Mouse (Mus musculus): ENCODE data around the gene Olfr390. TPM values are rescaled to one million over a fixed set of nuclear protein-coding genes. Genes with fewer than 3 reads are reported as not detected.

Gene Olfr390
- not detected in 2 replicates for polyA plus RNA-seq (2016; fragmentation: Nextera tagmentation; extraction: Ambion mirVana)

DNA sequence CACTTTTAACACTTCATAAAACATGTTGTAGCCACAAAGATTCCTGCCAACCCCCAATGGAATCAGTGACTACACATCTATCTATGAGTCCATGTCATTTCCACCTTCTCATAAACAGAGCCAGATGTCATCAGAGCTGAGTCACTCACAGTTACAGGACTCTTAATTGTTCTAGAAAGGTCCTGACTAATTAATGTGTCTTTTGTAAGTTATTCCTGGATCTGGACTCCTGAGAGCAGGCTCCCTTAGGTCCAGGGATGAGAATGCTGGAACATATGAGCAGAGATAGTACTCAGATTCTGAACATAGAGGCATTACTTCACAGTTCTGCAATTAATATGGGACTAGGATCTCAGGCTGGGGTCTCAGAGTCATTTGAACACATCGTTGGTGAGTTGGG is at the start of gene Olfr390:
Gene Olfr390, plus strand, starts transcription at position 301 of the 400 bp plus-strand sequence.
- Histone ChIP-seq H3K9ac (no peak within 1 kb of the TSS), H3K4me2 (replicated peaks) (no peak within 1 kb of the TSS), H3K27ac (no peak within 1 kb of the TSS), H3K9me3 (replicated peaks) (peaks cover 6% of the 10 kb centered on the region; the same call in 1 of the 2 replicates), H3K36me3 (no peaks in the 10 kb centered on the region), H3K4me1 (no peaks in the 10 kb centered on the region), H3K27me3 (no peaks in the 10 kb centered on the region), H3K4me3 (no peak within 1 kb of the TSS)
- WGBS: 60% methylated on average over 1 of the region's 1 CpGs
- ATAC-seq (ENCODE audit: low FRiP score): no peak

DNA sequence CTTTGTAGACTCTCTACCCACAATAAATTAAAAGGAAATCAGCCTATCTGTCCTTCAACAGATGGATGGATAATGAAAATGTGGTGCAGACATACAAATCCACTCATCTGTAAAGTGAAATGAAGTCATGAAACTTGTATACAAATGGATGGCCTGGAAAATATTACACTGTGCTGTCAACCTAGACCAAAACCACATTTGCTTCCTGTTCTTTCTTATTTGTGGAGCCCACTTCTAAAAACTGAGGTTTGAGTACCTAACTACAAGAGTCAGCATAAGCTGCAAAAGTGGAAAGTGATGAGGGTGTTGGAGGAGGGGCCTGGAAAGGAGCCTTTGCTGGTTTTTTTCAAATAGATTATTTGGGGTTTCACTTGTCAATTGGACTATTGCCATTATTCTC is 23.6 kb upstream of the Olfr390 start:
- H3K4me1 ChIP-seq: no peaks in the 10 kb centered on the region
- H3K9me3 ChIP-seq (replicated peaks): peaks cover 27% of the 10 kb centered on the region
- ATAC-seq (ENCODE audit: low FRiP score): no peak
- H3K27ac ChIP-seq: no peak overlapping the region
- no peak overlapping the region for H3K4me2 ChIP-seq (replicated peaks)
- no peak overlapping the region for H3K4me3 ChIP-seq
- no peaks in the 10 kb centered on the region for H3K36me3 ChIP-seq
- H3K27me3 ChIP-seq: no peaks in the 10 kb centered on the region
- H3K9ac ChIP-seq: no peak overlapping the region

DNA sequence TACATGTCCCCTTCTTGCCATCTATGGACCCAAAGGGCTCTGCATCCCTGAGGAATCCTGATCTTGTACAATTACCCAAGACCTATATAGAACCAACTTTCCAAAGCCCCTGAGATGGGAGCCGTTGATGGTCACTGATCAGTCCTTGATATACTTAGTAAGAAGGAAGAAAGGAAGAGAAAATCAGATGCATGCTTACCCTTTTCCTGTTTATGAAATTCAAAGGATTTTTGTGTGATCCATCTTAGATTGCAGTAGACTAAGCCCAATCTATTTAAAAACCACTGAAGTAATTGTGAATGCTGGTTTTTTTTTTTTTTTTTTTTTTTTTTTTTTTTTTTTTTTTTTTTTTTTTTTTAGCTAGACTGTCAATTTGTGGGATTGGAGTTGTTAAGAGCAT is 2.2 kb upstream of the Olfr390 start, which contains the start of gene Olfr389:
Gene Olfr389, minus strand, starts transcription at position 101 of the 400 bp plus-strand sequence.
- Histone ChIP-seq H3K4me3 (no peak within 1 kb of the TSS), H3K27ac (no peak within 1 kb of the TSS), H3K9ac (no peak within 1 kb of the TSS), H3K4me2 (replicated peaks) (no peak within 1 kb of the TSS), H3K27me3 (no peaks in the 10 kb centered on the region), H3K36me3 (no peaks in the 10 kb centered on the region), H3K9me3 (replicated peaks) (peaks cover 5% of the 10 kb centered on the region; the same call in 1 of the 2 replicates), H3K4me1 (no peaks in the 10 kb centered on the region)
- 86% methylated on average over 1 of the region's 1 CpGs for WGBS
- ATAC-seq (ENCODE audit: low FRiP score): no peak

DNA sequence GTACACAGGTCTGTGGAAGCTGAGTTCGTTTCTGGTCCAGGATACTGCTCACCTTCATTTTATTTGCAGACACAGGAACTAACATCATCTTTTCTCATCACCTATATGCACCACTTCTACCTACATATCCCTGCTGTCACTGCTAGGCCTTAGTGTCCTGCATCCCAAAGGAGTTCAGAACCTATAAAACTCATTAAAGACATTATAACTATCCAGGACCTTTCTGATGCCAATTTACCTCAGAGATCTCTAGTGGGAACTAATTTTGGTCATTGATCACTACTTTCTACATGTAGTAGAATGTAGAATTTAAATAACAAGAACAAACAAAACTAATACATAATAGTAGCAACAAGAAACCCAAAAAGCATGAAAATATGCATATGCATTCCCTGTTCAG is 20.2 kb downstream of the Olfr390 start, which contains the start of gene Olfr391-ps:
Gene Olfr391-ps, minus strand, starts transcription at position 101 of the 400 bp plus-strand sequence.
- Histone ChIP-seq H3K9me3 (replicated peaks) (peaks cover 3% of the 10 kb centered on the region), H3K4me3 (no peak within 1 kb of the TSS), H3K27me3 (no peaks in the 10 kb centered on the region), H3K36me3 (no peaks in the 10 kb centered on the region), H3K9ac (no peak within 1 kb of the TSS), H3K27ac (no peak within 1 kb of the TSS), H3K4me1 (no peaks in the 10 kb centered on the region), H3K4me2 (replicated peaks) (no peak within 1 kb of the TSS)
- ATAC-seq (ENCODE audit: low FRiP score): no peak
- WGBS: 32% methylated on average over 1 of the region's 1 CpGs

DNA sequence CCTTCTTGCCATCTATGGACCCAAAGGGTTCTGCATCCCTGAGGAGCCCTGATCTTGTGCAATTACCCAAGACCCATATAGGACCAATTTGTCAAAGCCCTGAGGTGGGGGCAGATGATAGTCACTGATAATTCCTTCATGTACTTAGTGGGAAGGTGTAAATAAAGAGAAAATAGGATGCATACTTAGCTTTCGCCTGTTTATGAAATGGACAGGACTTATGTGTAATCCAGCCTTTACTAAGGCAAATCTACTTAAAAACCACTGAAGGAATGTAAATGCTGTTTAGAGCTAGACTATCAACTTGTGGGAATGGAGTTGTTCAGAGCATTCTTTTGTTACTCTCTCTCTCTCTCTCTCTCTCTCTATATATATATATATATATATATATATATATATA is 34.2 kb downstream of the Olfr390 start, which contains the start of gene Olfr392:
Gene Olfr392, minus strand, starts transcription at position 101 of the 400 bp plus-strand sequence.
- 91% methylated on average over 1 of the region's 1 CpGs for WGBS
- Histone ChIP-seq H3K36me3 (no peaks in the 10 kb centered on the region), H3K4me1 (no peaks in the 10 kb centered on the region), H3K9me3 (replicated peaks) (0 out of 2 replicates have a peak, but pooled peaks cover 3% of the 10 kb centered on the region), H3K27me3 (no peaks in the 10 kb centered on the region), H3K9ac (no peak within 1 kb of the TSS), H3K4me2 (replicated peaks) (no peak within 1 kb of the TSS), H3K27ac (no peak within 1 kb of the TSS), H3K4me3 (no peak within 1 kb of the TSS)
- no peak for ATAC-seq (ENCODE audit: low FRiP score)

Other genes with a start within 250 kb of the Olfr390 start
- gene Olfr385, start 190.0 kb upstream of the Olfr390 start, polyA plus RNA-seq (2016; fragmentation: Nextera tagmentation; extraction: Ambion mirVana): not detected in 2 replicates
- not detected in 2 replicates for gene Olfr384, start 184.4 kb upstream of the Olfr390 start, polyA plus RNA-seq (2016; fragmentation: Nextera tagmentation; extraction: Ambion mirVana)
- gene Zfp735, start 94.2 kb upstream of the Olfr390 start, polyA plus RNA-seq (2016; fragmentation: Nextera tagmentation; extraction: Ambion mirVana): not detected in 2 replicates
- not detected in 2 replicates for gene Olfr389, start 2.3 kb upstream of the Olfr390 start, polyA plus RNA-seq (2016; fragmentation: Nextera tagmentation; extraction: Ambion mirVana)
- gene Olfr391-ps, start 20.1 kb downstream of the Olfr390 start, polyA plus RNA-seq (2016; fragmentation: Nextera tagmentation; extraction: Ambion mirVana): not detected in 2 replicates
- gene Olfr392, start 34.1 kb downstream of the Olfr390 start, polyA plus RNA-seq (2016; fragmentation: Nextera tagmentation; extraction: Ambion mirVana): not detected in 2 replicates
- gene Olfr393, start 68.5 kb downstream of the Olfr390 start, polyA plus RNA-seq (2016; fragmentation: Nextera tagmentation; extraction: Ambion mirVana): not detected in 2 replicates
- gene Olfr394, start 107.8 kb downstream of the Olfr390 start, polyA plus RNA-seq (2016; fragmentation: Nextera tagmentation; extraction: Ambion mirVana): not detected in 2 replicates
- not detected in 2 replicates for gene Olfr395, start 126.3 kb downstream of the Olfr390 start, polyA plus RNA-seq (2016; fragmentation: Nextera tagmentation; extraction: Ambion mirVana)
- gene Olfr23, start 153.7 kb downstream of the Olfr390 start, polyA plus RNA-seq (2016; fragmentation: Nextera tagmentation; extraction: Ambion mirVana): not detected in 2 replicates
- gene Olfr397, start 177.9 kb downstream of the Olfr390 start, polyA plus RNA-seq (2016; fragmentation: Nextera tagmentation; extraction: Ambion mirVana): not detected in 2 replicates
- not detected in 2 replicates for gene Olfr398, start 207.4 kb downstream of the Olfr390 start, polyA plus RNA-seq (2016; fragmentation: Nextera tagmentation; extraction: Ambion mirVana)

Measured in hindbrain, embryonic 12.5 days (tissue).